Comparison of ENCODE assay signal across 9 mouse cellular contexts in genomic region chr5:102692487-102692886, GRCm38 (mm10).
DNase-seq lines count a peak whose midpoint lies in the region; ATAC-seq and TF ChIP-seq lines count a peak whose summit lies in the region.
"Had no signal": no experiment of that assay in that cellular context is flagged by ENCODE, and none has a peak within 500 bp of the region (broad histone marks: within the 10 kb centered on the region; RNA-seq: fewer than 3 reads in every experiment).

No protein-coding gene starts in this region.

- intact Hi-C loops in left cerebral cortex, postnatal 14 days (cut with DNase I), result loop anchor here (5.0 to 10.0 kb wide), 3 partner anchors 268 to 540 kb away; no protein-coding TSS in a partner anchor

- no peaks in the 10 kb centered on the region for H3K36me3 ChIP-seq in spleen, adult 2 months (ENCODE audit: control insufficient read depth, insufficient read depth, low read length)
- no peaks in the 10 kb centered on the region for H3K36me3 ChIP-seq in kidney, adult 2 months (ENCODE audit: control insufficient read depth, insufficient read depth, low read length)
- no peaks in the 10 kb centered on the region for H3K36me3 ChIP-seq in midbrain, postnatal 0 days (ENCODE audit: insufficient read depth, low read length)

- no peaks in the 10 kb centered on the region for H3K4me1 ChIP-seq in spleen, adult 2 months (ENCODE audit: control insufficient read depth, insufficient read depth, insufficient read length)
- peaks cover 3% of the 10 kb centered on the region for H3K4me1 ChIP-seq in kidney, adult 2 months (ENCODE audit: control insufficient read depth, insufficient read depth, low read length)
- no peaks in the 10 kb centered on the region for H3K4me1 ChIP-seq in midbrain, postnatal 0 days (ENCODE audit: insufficient read depth, low read length)

- H3K9me3 ChIP-seq in midbrain, postnatal 0 days (ENCODE audit: low read length), result no peaks in the 10 kb centered on the region

- no peak overlapping the region for H3K4me2 ChIP-seq in midbrain, postnatal 0 days (ENCODE audit: low read depth, low read length, poor library complexity, severe bottlenecking)

- H3K9ac ChIP-seq in midbrain, postnatal 0 days (replicated peaks; ENCODE audit: low read length, poor library complexity, severe bottlenecking), result no peak overlapping the region

- ATAC-seq in midbrain, postnatal 0 days (ENCODE audit: low FRiP score), result peak; percentile 60; the same call in 1 of the 2 replicates

- TF ChIP-seq POLR2A in spleen, adult 2 months (IDR thresholded peaks at IDR 0.05; ENCODE audit: low read depth, low read length), result no peak
- TF ChIP-seq POLR2A in kidney, adult 2 months (IDR thresholded peaks at IDR 0.05; ENCODE audit: low read depth, low read length), result no peak

- DNase-seq in spleen, adult 2 months (ENCODE audit: low read depth in 1 of 2, low spot score in 2 of 2), result peak; percentile 11 to 29
- DNase-seq in spleen, postnatal 4 days (ENCODE audit: low spot score in 2 of 2), result no peak
- DNase-seq in cerebellum, adult 9-10 months, result peak; percentile 69
- peak; percentile 33 to 89 for DNase-seq in frontal cortex, adult 2 months (ENCODE audit: extremely low spot score in 1 of 2, low spot score in 1 of 2)
- peak; percentile 77 for DNase-seq in kidney, adult 2 months
- peak; percentile 82 for DNase-seq in left cerebral cortex, postnatal 14 days (ENCODE audit: low spot score in 2 of 2)
- peak; percentile 90 for DNase-seq in midbrain, postnatal 0 days (ENCODE audit: low spot score)
- DNase-seq in testis, postnatal 14 days (ENCODE audit: low spot score), result peak; percentile 31

- no peak overlapping the region for H3K4me3 ChIP-seq in spleen, adult 2 months (ENCODE audit: extremely low read depth, insufficient read depth, insufficient read length)
- H3K4me3 ChIP-seq in kidney, adult 2 months (ENCODE audit: insufficient read depth, low read depth, low read length), result no peak overlapping the region
- no peak overlapping the region for H3K4me3 ChIP-seq in midbrain, postnatal 0 days (ENCODE audit: low read depth, low read length)
- H3K4me3 ChIP-seq: megakaryocyte, embryonic 14.5 days had no signal

- no peak overlapping the region for H3K27ac ChIP-seq in spleen, adult 2 months (ENCODE audit: insufficient read depth, low read length)
- no peak overlapping the region for H3K27ac ChIP-seq in kidney, adult 2 months (ENCODE audit: insufficient read depth, low read depth, low read length)
- no peak overlapping the region for H3K27ac ChIP-seq in midbrain, postnatal 0 days (ENCODE audit: low read depth, low read length)

- TF ChIP-seq CTCF in spleen, adult 2 months (IDR thresholded peaks at IDR 0.05; ENCODE audit: extremely low read depth, insufficient read depth, insufficient read length, insufficient replicate concordance), result peak; percentile 55; the same call in 1 of the 2 replicates
- peak; percentile 77 for TF ChIP-seq CTCF in kidney, adult 2 months (conservative IDR thresholded peaks at IDR 0.05; ENCODE audit: insufficient read depth, insufficient read length, low read depth, low read length)
- peak; percentile 98 for TF ChIP-seq CTCF in midbrain, postnatal 0 days (IDR thresholded peaks at IDR 0.05)

- no peaks in the 10 kb centered on the region for H3K27me3 ChIP-seq in spleen, adult 2 months (ENCODE audit: control insufficient read depth, insufficient read depth, low read length)
- no peaks in the 10 kb centered on the region; the same call in 1 of the 2 replicates for H3K27me3 ChIP-seq in kidney, adult 2 months (replicated peaks; ENCODE audit: control insufficient read depth, insufficient read depth, low read length)
- no peaks in the 10 kb centered on the region for H3K27me3 ChIP-seq in midbrain, postnatal 0 days (ENCODE audit: insufficient read depth, low read length)
- H3K27me3 ChIP-seq: megakaryocyte, embryonic 14.5 days had no signal

- 18% methylated on average over 4 of the region's 4 CpGs for WGBS in spleen, adult 2 months
- WGBS in kidney, adult 2 months, result 11% methylated on average over 4 of the region's 4 CpGs
- WGBS in midbrain, postnatal 0 days, result 9% methylated on average over 4 of the region's 4 CpGs

Comparison
In these comparisons a context has a peak if more than half of its experiments do, and no peak if none do; other contexts are left out.
1. DNase-seq: peak in spleen, adult 2 months (2 of 2), cerebellum, adult 9-10 months (single experiment), frontal cortex, adult 2 months (2 of 2), kidney, adult 2 months (single experiment), left cerebral cortex, postnatal 14 days (2 of 2), midbrain, postnatal 0 days (single experiment) and testis, postnatal 14 days (single experiment); none in spleen, postnatal 4 days (0 of 2).
2. Peak in every context shown above with its lines, with median percentiles within 50 percentile points of each other: CTCF ChIP-seq.